Mouse (Mus musculus) bone marrow macrophage, adult 2 months (primary cell): ENCODE measurements at regions not wholly inside any gene's neighbourhood (a gene's known extent, or its start where the extent isn't known, plus 50 kb on each side); places are given as distances from the start of the nearest gene placed in this dataset.

Source experiments
- CTCF ChIP-seq: IDR thresholded peaks from 2 replicates; pipeline ENCODE4 v1.5.1; 2012; ENCODE audit warnings: low read depth, mild to moderate bottlenecking, low read length, moderate library complexity
- POLR2A ChIP-seq: IDR thresholded peaks from 2 replicates; pipeline ENCODE4 v1.6.1; 2012; ENCODE audit warnings: mild to moderate bottlenecking, low read depth, low read length, borderline replicate concordance

- TF ChIP-seq CTCF (no peak), POLR2A (no peak)
Measured at GRCm38 (mm10) chr7:117263126-117263525, 117.7 kb upstream of the Xylt1 start.
